Mouse (Mus musculus): ENCODE measurements around the gene 2310057N15Rik.

- no peak for TF ChIP-seq CTCF (conservative IDR thresholded peaks at IDR 0.05; ENCODE audit: low read length)
- no peak for TF ChIP-seq NANOG (IDR thresholded peaks at IDR 0.05; ENCODE audit: borderline replicate concordance, low read length)
Observed at GRCm38 (mm10) chr16:88744750-88745340, 29.2 kb downstream of the 2310057N15Rik start.

Data from E14TG2a.4 (cell line).